Mouse (Mus musculus): ENCODE measurements around the gene Shisa7.
"Not testable (repeated sequence)": the region's sequence is repeated elsewhere in the genome, so short reads cannot be mapped to it uniquely, and the experiment has no call there.

The Shisa7 gene

DNA sequence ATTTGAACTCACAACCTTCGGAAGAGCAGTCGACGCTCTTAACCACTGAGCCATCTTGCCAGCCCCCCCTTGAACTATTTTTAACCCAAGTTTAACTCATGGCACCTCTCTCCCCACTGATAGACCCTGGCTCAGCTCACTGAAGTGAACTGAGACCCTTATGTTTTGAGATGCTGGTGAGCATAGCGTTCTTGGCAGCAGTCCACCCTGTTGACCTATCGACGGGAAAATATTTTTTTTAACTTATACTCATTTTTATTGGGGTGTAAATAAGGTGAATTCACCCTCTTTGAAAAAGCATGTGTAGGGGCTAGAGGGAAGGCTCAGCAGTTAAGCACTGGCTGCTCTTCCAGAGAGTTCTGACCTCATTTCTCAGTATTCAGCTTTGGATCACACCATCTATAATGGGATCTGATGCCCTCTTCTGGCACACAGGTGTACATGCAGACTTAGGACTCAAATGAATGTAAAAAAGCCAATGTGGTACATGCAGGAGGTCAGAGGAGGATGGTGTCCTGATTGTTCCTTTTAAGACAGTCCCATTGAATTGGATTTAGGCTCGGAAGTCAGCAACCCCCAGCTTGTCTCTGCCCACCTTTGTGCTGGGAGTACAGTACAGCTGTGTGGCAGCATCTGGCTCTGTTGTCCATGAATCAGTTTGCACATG is 48.6 kb downstream of the Shisa7 start:
- no peak for DNase-seq (ENCODE audit: low read depth, low spot score)

DNA sequence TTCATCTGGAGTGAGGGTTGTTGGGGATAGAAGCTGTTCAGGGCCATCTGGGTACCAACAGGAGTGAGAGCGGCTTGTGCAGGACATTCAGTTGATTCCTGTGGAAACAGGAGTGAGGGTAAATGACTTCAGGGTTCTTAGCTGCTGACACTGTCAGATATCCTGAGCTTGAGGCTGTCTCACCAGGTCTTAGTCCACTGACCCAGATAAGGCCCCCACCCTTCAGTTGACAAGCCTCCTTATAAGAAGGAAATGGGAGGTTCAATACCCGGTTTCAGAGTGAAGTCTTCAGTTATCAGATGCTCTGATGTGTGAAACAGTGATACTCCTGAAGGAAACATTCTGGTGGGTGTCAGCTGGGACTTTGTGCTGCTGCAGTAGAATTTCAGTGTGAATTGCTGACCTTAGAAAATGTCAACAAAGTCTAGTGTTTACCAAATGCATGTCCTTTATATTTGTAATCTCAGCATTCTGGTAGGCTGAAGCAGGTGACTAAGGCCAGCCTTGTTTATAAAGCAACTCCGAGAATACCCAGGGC is 49.8 kb downstream of the Shisa7 start:
- no peak for DNase-seq (ENCODE audit: low read depth, low spot score)

DNA sequence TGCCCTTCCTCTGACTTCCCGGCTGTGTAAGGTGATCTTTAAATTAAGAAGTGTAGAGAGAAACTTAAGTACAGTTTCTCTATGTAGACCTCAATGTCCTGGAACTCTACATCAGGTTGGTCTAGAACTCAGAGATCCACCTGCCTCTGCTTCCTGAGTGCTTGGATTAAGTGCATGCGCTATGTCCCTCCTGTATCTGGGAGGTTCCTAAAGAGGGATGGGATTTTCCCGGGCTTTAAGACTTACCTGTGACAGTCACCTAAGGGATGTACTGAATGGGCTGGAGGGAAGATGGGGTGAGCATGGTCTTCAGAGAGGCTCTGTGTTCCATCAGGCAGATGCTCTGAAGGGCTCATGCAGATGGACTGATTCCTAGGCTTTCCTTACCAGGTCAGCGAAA is 50.8 kb downstream of the Shisa7 start:
- DNase-seq (ENCODE audit: low read depth, low spot score) = no peak

DNA sequence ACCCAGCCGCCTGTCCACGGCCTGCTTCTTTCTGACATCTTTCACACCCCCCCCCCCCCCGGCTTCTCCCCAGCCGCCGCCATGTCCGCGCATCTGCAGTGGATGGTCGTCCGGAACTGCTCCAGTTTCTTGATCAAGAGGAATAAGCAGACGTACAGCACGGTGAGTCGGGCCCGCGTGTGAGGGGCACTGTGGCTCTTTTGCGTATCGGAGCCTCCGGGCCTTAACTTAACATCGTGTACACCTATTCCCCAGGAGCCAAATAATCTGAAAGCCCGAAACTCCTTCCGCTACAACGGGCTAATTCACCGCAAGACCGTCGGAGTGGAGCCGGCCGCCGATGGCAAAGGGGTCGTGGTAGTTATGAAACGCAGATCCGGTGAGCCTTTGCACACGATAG is 51.2 kb downstream of the Shisa7 start:
- DNase-seq (ENCODE audit: low read depth, low spot score) = not testable (repeated sequence)

DNA sequence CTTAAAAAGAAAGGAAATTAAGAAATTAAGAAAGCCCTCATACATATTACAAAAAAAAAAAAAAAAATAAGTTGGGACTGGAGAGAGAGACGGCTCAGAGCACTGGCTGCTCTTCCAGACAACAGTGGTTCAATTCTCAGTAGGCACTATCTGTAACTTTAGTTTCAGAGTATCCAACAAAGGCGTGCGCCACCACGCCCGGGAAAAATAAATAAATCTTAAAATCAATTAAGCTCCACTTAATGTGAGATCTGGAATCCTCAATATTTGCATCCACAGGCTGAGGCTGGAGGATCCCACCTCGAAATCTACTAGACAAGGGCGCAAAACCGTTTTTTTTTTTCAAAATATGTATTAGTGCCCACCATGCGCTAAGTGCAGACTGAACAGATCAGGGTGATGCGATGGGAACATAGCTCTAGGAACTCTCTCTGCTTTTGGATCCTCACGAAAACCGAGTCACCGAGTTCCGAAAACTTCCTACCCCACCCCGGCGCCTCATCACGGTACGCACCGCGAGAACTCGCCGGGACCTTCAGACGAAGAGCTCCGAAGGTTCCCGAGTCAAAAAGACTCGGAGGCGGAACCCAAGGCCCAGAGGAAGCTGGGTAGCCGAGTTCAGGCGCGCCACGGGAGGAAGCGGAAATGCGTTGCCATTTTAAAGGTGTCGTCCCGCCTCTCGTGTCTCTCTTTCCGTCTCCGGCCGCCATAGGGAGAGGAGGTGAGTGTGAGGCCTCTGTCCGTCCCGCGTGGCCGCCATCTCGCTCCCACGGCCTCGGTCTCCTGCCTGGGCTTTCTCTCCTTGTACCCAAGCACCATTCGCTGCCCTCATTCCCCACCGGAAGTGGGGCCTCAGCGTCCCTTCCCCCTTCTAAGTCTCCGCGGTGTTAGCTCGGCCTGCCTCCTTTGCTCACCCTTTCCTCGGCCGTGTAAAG is 52.0 kb downstream of the Shisa7 start, which contains the start of gene Rpl28:
Rpl28 (plus strand) TSS at position 597 of the 935 bp plus-strand sequence.
- peak; percentile 94 for DNase-seq (ENCODE audit: low read depth, low spot score)

DNA sequence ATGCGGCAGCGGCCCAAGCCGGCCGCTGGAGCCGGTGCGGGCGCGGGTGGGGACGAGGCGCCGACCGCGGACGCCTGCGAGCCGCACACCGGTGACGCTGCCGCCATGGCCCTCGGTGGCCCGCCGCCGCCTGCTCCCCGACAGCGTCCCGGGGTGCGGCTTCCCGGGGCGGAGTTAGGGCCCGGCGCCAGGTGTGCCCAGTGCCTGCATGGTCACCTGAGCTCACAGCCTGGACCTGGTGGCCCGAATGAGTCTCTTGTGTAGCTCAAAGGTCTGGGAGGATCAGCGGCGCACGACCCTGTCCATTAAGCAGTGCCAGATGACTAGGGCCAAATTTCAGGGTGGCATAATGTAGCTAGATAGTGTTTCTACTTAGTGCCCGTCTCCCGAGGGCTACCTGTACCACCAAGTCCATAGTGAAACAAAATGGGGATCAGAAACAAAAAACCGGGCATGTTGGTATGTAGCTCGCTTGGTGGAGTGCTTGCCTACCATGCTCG is 55.0 kb downstream of the Shisa7 start, which contains the start of gene Tmem238:
Tmem238 (minus strand) TSS at position 221 of the 500 bp plus-strand sequence.
- DNase-seq (ENCODE audit: low read depth, low spot score) = no peak

DNA sequence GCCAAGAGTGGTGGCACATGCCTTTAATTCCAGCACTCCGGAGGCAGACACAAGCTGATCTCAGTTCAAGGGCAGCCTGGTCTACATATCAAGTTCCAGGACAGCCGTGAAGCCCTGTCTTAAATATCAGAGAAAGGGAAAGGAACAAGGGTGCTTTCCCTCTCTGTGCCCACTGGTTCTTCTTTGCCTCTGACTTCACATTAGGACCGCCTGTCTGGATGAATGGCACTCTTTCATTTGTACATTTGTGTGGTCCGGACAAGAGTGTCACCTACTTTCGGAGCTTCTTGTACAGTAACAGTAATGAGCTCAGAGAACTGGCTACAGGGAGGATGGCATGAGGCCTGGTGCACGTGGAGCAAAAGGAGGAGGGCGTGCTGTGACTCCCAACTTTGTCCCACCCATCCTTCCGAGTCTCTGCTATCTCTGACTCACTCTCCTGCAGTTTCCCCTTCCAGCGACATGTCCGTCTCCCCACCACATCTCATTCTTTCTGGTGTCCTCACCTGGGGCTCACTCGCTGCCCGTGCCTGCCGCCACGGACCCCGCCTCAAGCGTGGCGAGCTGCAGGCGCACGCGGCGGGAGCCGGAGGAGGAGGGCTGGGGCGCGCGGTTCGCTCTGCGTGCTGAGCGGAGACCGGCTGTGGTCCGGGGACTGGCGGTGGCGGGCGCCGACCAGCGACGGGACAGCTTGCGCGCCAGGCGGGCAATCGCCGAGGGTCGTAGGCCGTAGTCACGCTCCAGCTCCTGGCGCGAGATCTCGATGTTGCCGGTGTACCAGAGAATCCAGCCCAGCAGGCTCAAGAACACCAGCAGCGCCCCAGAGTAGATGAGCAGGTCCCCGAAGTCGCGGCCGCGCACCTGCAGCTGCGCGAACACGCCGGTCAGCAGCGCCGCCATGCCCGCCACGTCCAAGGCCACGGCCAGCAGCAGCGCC is 55.7 kb downstream of the Shisa7 start:
- DNase-seq (ENCODE audit: low read depth, low spot score) = no peak

DNA sequence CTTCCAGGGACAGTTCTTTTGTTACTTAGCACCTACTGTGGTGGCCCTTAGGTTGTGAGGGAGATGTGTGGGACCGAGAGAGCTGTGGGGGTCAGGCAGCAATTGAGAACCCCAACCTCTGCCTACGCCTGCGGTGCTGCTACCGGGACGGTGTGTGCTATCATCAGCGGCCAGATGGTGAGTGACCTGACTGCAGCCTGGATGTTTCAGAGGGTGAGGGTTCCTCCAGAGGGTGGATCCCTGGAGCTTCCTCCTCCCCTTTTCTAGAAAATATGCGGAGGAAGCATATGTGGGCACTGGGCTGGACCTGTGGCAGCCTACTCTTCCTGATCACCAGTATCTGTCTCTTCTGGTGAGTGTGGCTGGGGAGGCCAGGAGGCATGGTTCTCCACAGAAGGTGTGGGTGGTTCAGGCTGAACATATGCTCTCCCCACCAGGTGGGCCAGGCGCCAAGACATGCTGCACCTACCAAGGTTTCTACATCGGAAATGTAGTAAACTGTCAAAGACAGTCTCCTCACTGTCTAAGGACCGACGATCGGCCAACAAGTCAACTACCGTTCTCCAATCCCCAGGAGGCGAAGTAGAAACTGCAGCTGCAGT is 60.7 kb downstream of the Shisa7 start:
- DNase-seq (ENCODE audit: low read depth, low spot score) = no peak

DNA sequence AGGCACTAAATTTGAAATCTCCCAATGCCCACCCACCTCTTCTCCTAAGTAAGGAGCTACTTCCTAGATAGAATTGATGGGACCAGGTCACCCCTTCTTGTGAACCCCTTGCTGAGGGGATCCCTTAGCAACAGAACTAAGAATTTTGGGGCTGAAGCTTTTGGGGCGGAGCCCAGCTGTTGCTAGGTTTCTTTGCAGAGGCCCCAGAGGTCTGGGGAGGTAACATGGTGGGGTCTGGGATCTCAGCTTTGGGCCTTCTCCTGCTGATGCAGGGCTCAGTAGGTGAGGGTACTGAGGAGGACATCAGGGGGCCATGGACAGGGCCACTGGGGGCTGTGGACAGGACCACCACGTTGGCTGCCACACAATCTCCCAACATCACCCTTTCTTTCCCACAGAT is 61.7 kb downstream of the Shisa7 start, which contains the start of the genes Il11 and Tmem190:
Il11 (minus strand) TSS at position 101 of the 400 bp plus-strand sequence.
Tmem190 (plus strand) TSS at position 179 of the 400 bp plus-strand sequence.
- no peak for DNase-seq (ENCODE audit: low read depth, low spot score)

DNA sequence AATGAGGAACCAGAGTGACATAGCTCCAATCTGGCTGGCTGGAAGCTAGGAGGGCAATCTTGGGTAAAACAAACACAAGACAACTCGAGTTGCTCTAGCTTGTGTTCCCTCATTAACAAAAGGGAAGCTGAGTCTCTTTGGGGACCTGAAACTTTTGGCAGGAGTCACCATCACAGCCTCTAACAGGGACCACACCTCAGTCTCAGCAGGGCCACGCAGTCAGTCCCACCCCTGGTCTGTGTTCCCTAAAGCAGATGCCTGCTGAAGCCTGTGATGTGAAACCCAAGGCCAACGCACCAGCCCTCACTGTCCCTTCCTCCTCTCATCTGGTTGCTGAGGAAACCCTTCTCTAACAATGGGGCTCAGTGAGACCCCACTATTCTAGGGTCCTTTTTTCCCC is 62.4 kb downstream of the Shisa7 start:
- DNase-seq (ENCODE audit: low read depth, low spot score) = no peak

DNA sequence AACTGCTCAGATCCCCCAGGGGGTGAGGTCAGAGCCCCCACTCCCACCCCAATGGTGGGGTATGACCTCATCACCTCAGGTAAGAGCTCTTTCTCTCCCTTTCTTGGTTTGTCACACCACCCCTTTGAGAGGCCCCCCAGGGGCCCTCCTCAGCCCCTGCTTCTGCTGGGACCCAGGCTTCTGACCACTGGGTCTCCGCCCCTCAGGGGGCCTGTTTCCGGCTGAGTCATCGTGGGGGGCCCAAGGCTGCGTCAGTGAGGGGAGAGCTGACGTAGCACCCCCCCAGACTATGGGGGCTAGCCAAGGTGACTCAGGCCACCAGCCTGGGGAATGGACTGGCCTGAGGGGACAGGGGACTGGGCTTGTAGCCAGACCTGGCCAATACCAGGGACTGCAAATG is 64.6 kb downstream of the Shisa7 start:
- no peak for DNase-seq (ENCODE audit: low read depth, low spot score)

DNA sequence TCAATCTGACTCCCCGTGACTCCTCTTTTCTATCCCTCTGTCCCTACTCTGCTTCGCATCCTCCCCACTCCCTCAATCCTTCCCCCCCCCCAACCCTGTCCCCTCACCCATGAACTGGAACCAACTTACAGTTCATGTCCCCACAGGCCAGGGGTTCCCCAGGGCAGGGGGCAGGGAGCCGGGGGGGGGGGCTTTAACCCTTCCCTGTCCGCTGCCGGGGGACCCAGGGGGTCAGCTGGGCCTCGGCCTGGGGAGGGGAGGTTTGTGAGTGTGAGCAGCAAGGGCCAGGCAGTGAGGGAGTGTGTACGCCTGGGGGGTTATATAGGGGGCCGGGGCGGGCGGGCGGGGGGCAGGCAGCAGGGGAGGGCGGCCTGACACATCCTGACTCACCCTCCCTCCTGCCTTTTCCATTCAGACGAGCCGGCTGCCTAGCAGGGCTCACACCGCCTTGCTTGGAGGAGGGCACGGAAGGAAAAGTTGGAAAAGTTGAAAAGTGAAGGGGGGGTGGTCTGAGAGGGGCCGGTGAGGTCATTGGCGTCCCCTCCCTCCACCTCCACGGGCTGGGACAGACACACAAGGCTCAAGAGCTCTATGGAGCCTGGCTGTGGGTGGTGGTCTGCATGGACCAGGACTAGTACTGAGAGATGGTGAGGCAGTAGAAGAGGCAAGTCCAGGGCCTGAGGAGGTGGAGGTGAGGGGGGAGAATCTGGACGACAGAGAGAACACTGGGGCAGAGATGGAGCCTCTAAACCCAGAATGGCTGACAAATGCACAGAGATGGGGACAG is 66.5 kb downstream of the Shisa7 start:
- DNase-seq (ENCODE audit: low read depth, low spot score) = no peak

DNA sequence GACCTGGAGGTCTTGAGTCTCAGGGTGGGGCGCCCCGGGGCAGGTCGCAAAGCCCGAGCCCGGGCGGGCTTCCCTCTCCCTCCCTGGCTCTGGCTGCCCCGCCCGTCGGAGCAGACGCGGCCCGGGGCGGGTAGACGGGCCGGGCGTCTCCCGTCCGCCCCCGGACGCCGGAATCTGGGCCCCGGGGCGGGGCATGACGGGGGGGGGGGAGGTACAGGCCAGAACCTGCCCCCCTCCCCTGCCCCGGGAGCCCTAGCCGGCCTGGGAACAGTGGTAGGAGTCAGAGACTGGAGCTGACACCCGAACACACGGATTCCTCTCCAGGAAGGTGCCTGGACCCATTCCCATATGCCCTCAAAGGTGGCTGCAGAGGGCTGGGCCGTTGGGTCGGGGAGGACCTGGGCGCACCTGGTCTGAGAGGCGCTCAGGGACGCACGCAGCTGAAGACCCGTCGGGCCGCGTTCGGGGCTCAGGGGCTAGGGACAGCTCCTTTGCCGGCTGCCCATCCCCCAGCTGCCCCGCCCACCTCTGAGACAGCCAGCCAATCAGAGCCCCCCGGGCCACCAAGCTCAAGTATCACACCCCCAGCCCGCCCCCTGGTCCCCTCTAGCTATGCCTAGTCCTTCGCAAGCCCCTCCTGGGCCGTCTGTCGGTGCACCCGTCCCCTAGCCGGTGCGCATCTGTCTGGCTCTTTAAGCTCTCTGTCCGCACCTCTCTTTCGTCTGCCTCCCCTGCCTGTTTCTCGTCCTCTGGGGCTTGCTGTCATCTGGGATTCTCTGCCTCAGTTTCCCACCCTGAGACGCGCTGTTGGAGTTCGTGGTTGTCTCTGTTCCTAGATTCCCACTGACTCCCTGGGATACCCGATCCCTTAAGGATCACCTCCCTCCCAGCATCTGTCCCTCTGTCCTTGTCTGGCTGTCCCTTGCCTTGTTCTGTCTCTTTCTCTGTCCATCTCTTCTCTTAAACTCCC is 67.3 kb downstream of the Shisa7 start:
- DNase-seq (ENCODE audit: low read depth, low spot score) = no peak

DNA sequence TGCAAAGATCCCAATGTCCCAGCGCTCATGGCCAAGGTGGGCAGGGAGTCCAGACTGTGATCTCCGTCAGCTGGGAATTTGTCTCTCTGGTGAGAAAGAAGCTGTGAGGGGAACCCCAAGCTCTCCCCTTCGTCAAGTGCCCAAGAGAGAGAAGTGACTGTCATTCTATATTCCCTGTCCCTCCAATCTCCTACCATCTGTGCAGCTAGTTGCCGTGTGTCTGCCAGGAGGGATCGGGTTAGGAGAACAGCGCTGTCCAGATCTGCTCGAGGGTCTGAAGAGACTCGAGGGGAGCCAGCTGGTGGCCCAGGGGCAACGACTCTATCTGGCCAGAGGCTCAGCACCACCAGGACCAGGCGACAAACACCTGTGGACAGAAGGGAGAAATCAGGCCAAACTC is 68.4 kb downstream of the Shisa7 start:
- DNase-seq (ENCODE audit: low read depth, low spot score) = no peak
